Mouse (Mus musculus) heart, embryonic 11.5 days (tissue): ENCODE data around the gene Icam5. TPM values are rescaled to one million over a fixed set of nuclear protein-coding genes. Genes with fewer than 3 reads are reported as not detected.
A peak's percentile ranks its signal among the peaks of the same experiment; 100 is the strongest.
"Not testable (repeated sequence)": the region's sequence is repeated elsewhere in the genome, so short reads cannot be mapped to it uniquely, and the experiment has no call there.

Source experiments
- ATAC-seq: fragments of 200-750 bp; cut with Nextera tagmentation; replicated peaks from 2 replicates; pipeline ENCODE4 v1.8.0; 2017; ENCODE audit warnings: moderate library complexity; ENCODE audit not compliant: insufficient number of reproducible peaks, low FRiP score, low TSS enrichment
- H3K27ac ChIP-seq: fragments of 300-500 bp; sonication (generic); 2 replicates; pipeline ENCODE4 v1.5.1; 2014; ENCODE audit warnings: mild to moderate bottlenecking, low read depth, low read length
- H3K27me3 ChIP-seq: fragments of 300-500 bp; sonication (generic); 2 replicates; pipeline ENCODE4 v1.6.1; 2014; ENCODE audit warnings: mild to moderate bottlenecking, low read length, mixed read lengths; ENCODE audit not compliant: control insufficient read depth, insufficient read depth
- H3K36me3 ChIP-seq: fragments of 300-500 bp; sonication (generic); 2 replicates; pipeline ENCODE4 v1.6.1; 2014; ENCODE audit warnings: mild to moderate bottlenecking, low read length, moderate library complexity, mixed read lengths; ENCODE audit not compliant: control insufficient read depth, insufficient read depth
- H3K4me1 ChIP-seq: fragments of 300-500 bp; sonication (generic); 2 replicates; pipeline ENCODE4 v1.6.1; 2014; ENCODE audit warnings: low read length; ENCODE audit not compliant: control insufficient read depth, insufficient read depth
- H3K4me2 ChIP-seq: fragments of 300-500 bp; sonication (generic); 2 replicates; pipeline ENCODE4 v1.6.1; 2014; ENCODE audit warnings: mild to moderate bottlenecking, moderate library complexity
- H3K4me3 ChIP-seq: fragments of 300-500 bp; sonication (generic); 2 replicates; pipeline ENCODE4 v1.5.1; 2014; ENCODE audit warnings: low read depth, low read length
- H3K9ac ChIP-seq: fragments of 300-500 bp; sonication (generic); 2 replicates; pipeline ENCODE4 v1.6.1; 2014; ENCODE audit warnings: mild to moderate bottlenecking, low read depth, low read length, moderate library complexity
- H3K9me3 ChIP-seq: fragments of 300-500 bp; sonication (generic); replicated peaks from 2 replicates; pipeline ENCODE4 v1.6.1; 2016; ENCODE audit warnings: low read length; ENCODE audit not compliant: control insufficient read depth
- WGBS: fragments of 180-500 bp; shearing (Covaris S2); extraction: QIAGEN DNeasy Blood & Tissue Kit; methylation state at CpG from one replicate; pipeline ENCODE4 v1.1.7; 2014; ENCODE audit not compliant: insufficient replicate concordance; 5-methylcytosine and 5-hydroxymethylcytosine counted together
- polyA plus RNA-seq: library from polyadenylated mRNA; unstranded; fragments of >200 nt; fragmentation: Nextera tagmentation; extraction: Ambion mirVana; gene quantifications from 2 replicates; pipeline ENCODE4 v1.2.1, GENCODE M21; 2014

Icam5 gene
- polyA plus RNA-seq, 1 experiment from 2014 or later: not detected

GRCm38 (mm10) chr9:21008007-21008406 is 23.9 kb upstream of the Icam5 start:
- Histone ChIP-seq H3K4me2 (no peak overlapping the region), H3K9ac (no peak overlapping the region), H3K27me3 (no peaks in the 10 kb centered on the region), H3K27ac (no peak overlapping the region), H3K4me1 (no peaks in the 10 kb centered on the region), H3K36me3 (peaks cover 22% of the 10 kb centered on the region), H3K9me3 (no peaks in the 10 kb centered on the region), H3K4me3 (no peak overlapping the region)
- no peak for ATAC-seq
- 77% methylated on average over 7 of the region's 7 CpGs for WGBS

- Histone ChIP-seq H3K36me3 (peaks cover 22% of the 10 kb centered on the region), H3K4me2 (no peak overlapping the region), H3K4me3 (no peak overlapping the region), H3K27ac (no peak overlapping the region), H3K4me1 (peaks cover 6% of the 10 kb centered on the region), H3K9me3 (no peaks in the 10 kb centered on the region), H3K27me3 (peaks cover 13% of the 10 kb centered on the region), H3K9ac (no peak overlapping the region)
- ATAC-seq: no peak
- WGBS: 46% methylated on average over 2 of the region's 2 CpGs
Measured at GRCm38 (mm10) chr9:21010362-21010761, 21.5 kb upstream of the Icam5 start.

GRCm38 (mm10) chr9:21010939-21011541 is 20.8 kb upstream of the Icam5 start:
- not testable (repeated sequence) for H3K9ac ChIP-seq, H3K27ac ChIP-seq, ATAC-seq, H3K4me3 ChIP-seq, H3K4me2 ChIP-seq, H3K9me3 ChIP-seq, H3K4me1 ChIP-seq
- H3K27me3 ChIP-seq: peaks cover 18% of the 10 kb centered on the region
- WGBS: 62% methylated on average over 9 of the region's 9 CpGs
- H3K36me3 ChIP-seq: peaks cover 22% of the 10 kb centered on the region

DNA sequence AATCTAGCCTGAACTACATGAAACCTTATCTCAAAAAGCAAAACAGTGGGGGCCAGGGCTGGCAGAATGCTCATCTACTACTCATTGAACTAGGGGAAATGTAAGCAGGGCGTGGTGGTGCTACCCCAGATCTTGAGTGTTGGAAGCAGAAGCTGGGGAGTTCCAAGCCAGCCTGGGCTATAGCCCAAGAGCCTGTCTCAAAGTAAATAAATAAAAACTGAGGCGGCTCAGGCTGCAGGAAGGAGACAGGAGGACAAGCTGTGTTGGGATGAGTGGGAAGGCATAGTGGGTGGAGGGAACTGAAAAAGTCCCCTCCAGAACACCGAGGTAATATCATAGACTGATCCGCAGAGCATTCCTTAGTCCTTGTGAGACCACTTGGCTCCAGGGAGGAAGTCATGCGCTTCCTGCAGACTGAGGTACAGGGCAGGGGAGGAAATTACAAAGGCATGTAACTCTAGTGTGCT is 20.0 kb upstream of the Icam5 start:
- no peak overlapping the region for H3K4me3 ChIP-seq
- H3K9ac ChIP-seq: no peak overlapping the region
- peaks cover 15% of the 10 kb centered on the region for H3K36me3 ChIP-seq
- H3K27me3 ChIP-seq: peaks cover 27% of the 10 kb centered on the region
- peaks cover 11% of the 10 kb centered on the region for H3K4me1 ChIP-seq
- H3K9me3 ChIP-seq: no peaks in the 10 kb centered on the region
- WGBS: 54% methylated on average over 5 of the region's 5 CpGs
- no peak overlapping the region for H3K4me2 ChIP-seq
- 0 out of 2 replicates have a peak, but pooled peaks have one; percentile 6 for ATAC-seq
- peak overlapping the region; percentile 37; the same call in 1 of the 2 replicates for H3K27ac ChIP-seq

GRCm38 (mm10) chr9:21012368-21012767 is 19.5 kb upstream of the Icam5 start:
- Histone ChIP-seq H3K27me3 (peaks cover 32% of the 10 kb centered on the region), H3K9me3 (no peaks in the 10 kb centered on the region)

DNA sequence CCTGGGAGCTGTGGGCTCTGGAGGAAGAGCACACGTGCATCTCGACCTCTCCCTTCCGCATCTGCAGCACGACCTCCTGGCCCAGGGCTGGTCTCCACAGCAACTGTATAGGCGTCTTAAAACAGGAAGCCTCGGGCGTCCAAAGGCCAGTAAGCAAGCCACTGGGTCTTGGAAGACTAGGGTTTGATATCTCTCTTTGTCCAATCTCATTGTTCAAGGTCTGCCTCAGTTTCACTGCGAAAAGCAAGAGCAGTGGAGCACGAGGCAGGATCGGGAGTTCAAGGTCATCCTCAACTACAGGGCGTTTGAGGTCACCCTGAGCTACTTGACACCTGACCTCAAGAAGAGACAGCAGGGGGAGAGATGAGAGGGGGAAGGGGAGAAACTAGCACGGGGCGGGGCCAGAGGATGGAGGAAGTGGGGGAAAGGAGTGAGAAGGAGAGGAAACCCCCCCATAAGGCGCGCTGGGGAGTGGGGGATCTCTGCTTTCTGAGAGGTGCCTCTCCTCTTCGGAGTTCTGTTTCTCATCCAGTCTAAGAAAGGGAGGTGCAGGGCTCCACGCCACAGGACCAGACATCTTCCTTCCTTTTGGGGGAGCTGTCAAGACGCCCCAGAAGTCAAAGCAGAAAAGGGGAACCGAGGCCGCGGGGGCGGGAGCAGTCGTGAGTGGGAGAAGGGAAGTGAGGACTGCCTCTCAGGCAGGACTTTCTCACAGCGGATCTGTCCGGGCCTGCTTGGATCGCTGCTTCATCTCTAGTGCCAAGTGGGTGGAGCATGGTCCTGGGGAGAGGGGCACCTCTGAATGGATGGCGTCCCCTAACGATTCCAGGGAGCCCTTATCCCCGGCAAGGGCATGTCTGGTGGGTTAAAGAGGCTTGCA is 16.9 kb upstream of the Icam5 start:
- Histone ChIP-seq H3K4me2 (peak overlapping the region; percentile 77), H3K9ac (peak overlapping the region; percentile 17; the same call in 1 of the 2 replicates), H3K4me3 (peak overlapping the region; percentile 41), H3K9me3 (no peaks in the 10 kb centered on the region), H3K27me3 (peaks cover 43% of the 10 kb centered on the region), H3K27ac (peak overlapping the region; percentile 15; the same call in 1 of the 2 replicates), H3K36me3 (no peaks in the 10 kb centered on the region), H3K4me1 (peaks cover 11% of the 10 kb centered on the region)
- peak; percentile 22; the same call in 1 of the 2 replicates for ATAC-seq
- WGBS: 3% methylated on average over 29 of the region's 29 CpGs

More at GRCm38 (mm10) chr9:21012368-21012767, 19.5 kb upstream of the Icam5 start:
- no peak overlapping the region for H3K4me2 ChIP-seq
- no peak overlapping the region for H3K4me3 ChIP-seq
- peaks cover 11% of the 10 kb centered on the region for H3K4me1 ChIP-seq
- WGBS: 44% methylated on average over 1 of the region's 1 CpGs
- no peak overlapping the region for H3K9ac ChIP-seq
- peaks cover 14% of the 10 kb centered on the region for H3K36me3 ChIP-seq
- peak overlapping the region; percentile 37; the same call in 1 of the 2 replicates for H3K27ac ChIP-seq
- no peak for ATAC-seq

DNA sequence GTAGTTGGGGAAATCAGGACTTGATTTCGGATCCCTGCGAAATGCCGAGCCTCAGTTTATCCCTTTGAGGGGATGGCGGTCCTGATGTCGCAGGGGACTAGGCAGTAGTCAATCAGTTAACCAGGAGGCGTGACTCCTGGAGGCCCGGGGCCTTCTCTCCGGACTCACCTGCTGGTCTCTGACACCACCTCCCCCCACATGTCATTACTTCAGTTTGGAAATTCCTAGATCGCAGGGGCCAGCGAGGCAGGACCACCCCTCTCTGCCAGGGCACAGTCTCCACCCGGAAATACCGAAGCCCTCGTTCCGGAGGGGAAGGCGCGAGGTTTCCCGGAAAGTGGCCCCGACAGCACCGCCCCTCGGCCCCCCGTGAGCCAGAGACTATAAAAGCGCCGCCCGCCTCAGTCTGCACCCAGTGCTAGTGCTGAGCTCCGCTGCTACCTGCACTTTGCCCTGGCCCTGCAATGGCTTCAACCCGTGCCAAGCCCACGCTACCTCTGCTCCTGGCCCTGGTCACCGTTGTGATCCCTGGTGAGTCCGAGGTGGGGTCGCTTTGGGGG is 16.2 kb upstream of the Icam5 start, which contains the start of gene Icam1:
TSS of gene Icam1 (plus strand) at position 415 of the 560 bp plus-strand sequence.
- H3K9me3 ChIP-seq: no peaks in the 10 kb centered on the region
- peak within 1 kb of the TSS; percentile 15; the same call in 1 of the 2 replicates for H3K27ac ChIP-seq
- H3K9ac ChIP-seq: peak within 1 kb of the TSS; percentile 17; the same call in 1 of the 2 replicates
- H3K36me3 ChIP-seq: no peaks in the 10 kb centered on the region
- peak; percentile 31; the same call in 1 of the 2 replicates for ATAC-seq
- peak within 1 kb of the TSS; percentile 41 for H3K4me3 ChIP-seq
- peaks cover 11% of the 10 kb centered on the region for H3K4me1 ChIP-seq
- WGBS: under 1% methylated on average over 30 of the region's 30 CpGs
- H3K4me2 ChIP-seq: peak within 1 kb of the TSS; percentile 77
- H3K27me3 ChIP-seq: peaks cover 43% of the 10 kb centered on the region
